Mouse (Mus musculus) frontal cortex, adult (tissue): ENCODE data around the gene Rabggta.
A peak's percentile ranks its signal among the peaks of the same experiment; 100 is the strongest.
"Not testable (repeated sequence)": the region's sequence is repeated elsewhere in the genome, so short reads cannot be mapped to it uniquely, and the experiment has no call there.

Experiments
- ATAC-seq: cut with Nextera tagmentation; 2 replicates; pipeline ENCODE4 v1.9.2; 2017; ENCODE audit warnings: mild to moderate bottlenecking, moderate library complexity, mixed read lengths; ENCODE audit not compliant: low TSS enrichment

The Rabggta gene

DNA sequence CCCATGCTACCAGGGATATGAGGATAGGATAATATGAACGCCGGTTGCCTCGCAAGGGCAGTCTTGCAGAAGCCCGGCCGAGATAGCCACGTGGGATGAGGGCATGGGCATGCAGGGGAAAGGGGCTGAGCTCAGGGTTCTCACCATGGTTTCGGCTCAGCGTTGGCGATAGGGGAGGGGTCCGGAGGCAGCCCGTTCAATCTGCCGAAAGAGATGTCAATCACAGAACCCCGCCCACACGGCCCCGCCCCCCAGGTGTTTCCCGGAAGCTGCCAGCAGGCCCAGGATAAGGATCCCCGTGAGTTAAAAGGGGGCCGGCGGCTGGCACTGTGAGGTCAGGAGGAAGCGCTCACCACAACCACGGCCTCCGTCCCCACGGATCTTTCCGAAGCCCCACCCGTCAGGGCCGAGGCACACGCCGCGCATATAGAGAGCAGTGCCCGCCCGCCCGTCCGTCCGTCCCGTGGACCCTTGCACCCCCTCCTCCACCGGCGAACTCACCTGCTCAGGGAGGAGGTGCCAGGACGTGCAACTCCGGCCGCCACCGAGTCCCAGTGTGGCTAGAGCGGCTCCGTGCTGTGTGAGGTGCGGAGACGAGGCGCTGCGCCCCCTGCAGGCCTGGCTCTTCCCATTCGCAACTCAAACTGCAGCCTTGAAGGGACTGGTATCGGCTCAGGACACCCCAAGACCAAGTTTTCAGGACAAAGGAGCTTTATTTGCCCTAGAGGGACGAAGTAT, at the start of gene Rabggta:
Rabggta (minus strand) TSS at position 564 of the 738 bp plus-strand sequence.
- ATAC-seq: peak; percentile 90

DNA sequence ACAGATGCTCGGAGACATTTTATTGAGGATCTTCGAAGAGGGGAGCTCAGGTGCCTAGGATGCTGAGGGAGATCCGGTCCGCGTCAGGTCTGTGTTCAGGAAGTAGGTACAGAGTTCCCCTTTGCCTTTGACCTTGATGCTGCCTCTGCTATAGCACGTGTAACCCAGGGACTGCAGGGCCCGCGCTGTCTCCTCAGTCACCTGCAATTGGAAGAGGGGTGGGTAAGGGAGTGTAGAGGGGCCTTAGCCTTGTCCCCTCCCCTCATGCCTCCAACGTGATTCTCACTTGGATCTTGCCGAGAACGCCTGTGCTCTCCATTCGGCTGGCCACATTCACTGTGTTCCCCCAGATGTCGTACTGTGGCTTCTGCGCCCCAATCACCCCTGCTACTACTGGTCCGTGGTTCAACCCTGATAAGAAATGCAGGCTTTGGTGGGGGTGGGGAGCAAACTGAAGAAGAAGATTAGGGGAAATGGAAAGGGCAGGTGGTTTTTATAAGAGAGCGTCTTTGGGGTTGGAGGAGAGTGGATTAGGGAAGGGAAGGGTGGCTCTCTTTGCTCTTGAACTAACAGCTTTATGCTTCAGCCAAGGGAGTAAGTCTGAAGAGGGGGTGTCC, 47.1 kb upstream of the Rabggta start:
- ATAC-seq: no peak

DNA sequence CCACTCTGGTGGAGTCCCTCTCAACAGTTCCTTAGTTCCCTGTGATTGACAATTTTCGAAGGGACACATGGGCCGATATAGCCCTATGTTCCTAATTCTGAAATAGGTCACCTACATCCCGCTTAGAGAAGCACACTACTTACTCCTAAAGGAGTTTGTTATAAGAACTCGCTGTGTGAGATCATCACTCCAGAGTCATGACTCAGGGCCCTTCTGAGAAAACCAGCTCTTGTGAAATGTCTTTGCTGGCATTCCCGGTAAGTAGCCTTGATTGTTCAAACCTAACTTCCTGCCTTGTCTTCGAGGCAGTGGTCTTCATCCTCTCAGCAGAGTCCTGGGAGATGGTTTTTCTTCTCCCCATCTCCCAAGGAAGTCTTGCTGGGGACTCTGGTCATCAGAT, 46.5 kb upstream of the Rabggta start:
- ATAC-seq: no peak

DNA sequence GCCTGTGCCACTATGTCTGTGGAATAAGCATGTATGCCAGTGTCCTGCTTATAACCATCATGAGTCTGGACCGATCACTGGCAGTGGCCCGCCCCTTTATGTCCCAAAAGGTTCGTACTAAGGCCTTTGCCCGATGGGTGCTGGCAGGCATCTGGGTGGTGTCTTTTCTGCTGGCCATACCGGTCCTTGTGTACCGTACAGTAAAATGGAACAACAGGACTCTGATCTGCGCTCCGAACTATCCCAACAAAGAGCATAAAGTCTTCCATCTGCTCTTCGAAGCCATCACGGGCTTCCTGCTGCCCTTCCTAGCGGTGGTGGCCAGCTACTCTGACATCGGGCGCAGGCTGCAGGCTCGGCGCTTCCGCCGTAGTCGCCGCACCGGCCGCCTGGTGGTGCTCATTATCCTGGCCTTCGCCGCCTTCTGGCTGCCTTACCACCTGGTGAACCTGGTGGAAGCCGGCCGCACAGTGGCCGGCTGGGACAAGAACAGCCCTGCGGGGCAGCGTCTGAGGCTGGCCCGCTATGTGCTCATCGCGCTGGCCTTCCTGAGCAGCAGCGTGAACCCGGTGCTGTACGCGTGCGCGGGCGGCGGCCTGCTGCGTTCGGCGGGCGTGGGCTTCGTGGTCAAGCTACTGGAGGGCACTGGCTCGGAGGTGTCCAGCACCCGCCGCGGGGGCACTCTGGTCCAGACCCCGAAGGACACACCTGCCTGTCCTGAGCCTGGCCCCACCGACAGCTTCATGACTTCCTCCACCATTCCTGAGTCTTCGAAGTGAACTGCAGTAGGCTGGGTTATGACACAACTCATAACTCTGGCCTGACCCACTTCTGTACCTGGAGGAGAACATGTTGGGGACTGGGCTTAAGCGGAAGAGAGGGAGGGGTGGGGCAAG, 45.7 kb upstream of the Rabggta start:
- ATAC-seq: peak; percentile 86

DNA sequence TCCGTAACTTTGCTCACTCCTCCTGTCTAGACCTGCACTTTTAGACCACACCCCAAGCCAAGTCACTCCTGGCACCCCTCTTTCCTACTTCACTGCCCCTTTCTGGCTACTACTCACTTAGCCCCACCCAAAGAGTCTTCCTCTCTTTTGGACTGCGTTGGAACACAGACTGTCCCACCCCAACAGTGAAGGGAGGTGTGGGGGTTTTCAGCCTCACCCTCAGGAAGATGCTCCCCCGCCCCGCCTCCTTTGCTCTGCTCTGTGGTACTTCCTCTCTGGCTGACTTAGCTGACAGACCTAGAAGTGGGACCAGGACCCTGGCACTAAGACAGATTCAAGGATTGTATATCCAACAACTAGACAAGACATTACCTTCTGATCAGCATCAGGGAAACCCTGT, 43.6 kb upstream of the Rabggta start, which contains the start of gene Ltb4r1:
Ltb4r1 (plus strand) TSS at position 267 of the 400 bp plus-strand sequence.
- no peak for ATAC-seq

DNA sequence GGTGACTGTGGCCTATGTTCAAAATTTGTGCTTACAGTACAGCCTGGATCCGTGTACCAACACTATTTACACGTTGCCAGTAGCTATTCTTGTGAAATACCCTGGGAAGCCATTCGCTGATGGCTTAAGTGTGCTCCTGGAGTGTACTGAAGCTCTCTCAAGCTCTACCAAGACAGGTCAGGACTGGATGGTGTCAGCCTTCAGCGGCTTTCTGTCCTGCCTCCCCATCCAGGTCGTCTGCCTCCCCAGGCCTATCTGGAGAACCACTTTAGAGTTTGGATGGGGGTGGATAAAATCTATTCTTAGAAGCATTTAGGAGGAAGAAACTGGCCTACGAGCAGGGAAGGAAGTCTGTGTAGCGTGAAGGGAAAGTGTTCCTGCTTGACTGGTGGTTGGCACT, 41.1 kb upstream of the Rabggta start:
- no peak; the same call in 1 of the 2 replicates for ATAC-seq

DNA sequence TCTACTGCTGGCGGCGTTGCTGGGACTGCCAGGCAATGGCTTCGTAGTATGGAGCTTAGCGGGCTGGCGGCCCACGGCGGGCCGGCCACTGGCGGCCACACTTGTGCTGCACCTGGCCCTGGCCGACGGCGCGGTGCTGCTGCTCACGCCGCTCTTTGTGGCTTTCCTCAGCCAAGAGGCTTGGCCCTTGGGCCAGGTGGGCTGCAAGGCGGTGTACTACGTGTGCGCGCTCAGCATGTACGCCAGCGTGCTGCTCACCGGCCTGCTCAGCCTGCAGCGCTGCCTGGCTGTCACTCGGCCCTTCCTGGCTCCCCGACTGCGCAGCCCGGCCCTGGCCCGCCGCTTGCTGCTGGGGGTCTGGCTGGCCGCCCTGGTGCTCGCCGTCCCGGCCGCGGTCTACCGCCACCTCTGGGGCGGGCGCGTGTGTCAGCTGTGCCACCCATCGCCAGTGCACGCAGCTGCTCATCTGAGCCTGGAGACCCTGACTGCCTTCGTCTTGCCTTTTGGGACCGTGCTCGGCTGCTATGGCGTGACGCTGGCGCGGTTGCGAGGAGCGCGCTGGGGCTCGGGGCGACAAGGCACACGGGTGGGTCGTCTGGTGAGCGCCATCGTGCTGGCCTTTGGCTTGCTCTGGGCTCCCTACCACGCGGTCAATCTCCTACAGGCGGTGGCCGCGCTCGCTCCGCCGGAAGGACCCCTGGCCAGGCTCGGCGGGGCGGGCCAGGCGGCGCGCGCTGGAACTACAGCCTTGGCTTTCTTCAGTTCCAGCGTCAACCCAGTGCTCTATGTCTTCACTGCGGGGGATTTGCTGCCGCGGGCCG, 40.1 kb upstream of the Rabggta start:
- ATAC-seq: peak; percentile 56

DNA sequence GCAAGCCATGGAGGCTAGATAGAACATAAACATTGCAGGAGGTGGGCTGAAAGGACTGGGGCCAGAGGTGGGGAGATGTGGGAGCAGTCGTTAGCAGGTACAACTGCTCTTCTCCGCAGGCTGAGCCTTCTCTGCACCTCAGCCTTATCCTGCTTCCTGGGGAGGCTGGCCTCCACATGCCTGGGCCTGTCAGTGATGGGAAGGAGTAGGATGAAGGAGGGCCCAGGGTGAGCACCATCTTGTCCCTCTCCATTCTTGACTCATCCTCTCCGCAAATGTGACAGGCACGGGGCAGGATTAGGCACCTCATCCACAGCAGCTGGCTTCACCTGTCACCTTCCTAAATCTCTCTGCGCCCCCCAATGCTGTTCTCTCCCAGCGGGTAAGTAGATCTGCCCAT, 39.1 kb upstream of the Rabggta start, which contains the start of gene Ltb4r2:
Ltb4r2 (plus strand) TSS at position 266 of the 400 bp plus-strand sequence.
- no peak for ATAC-seq

DNA sequence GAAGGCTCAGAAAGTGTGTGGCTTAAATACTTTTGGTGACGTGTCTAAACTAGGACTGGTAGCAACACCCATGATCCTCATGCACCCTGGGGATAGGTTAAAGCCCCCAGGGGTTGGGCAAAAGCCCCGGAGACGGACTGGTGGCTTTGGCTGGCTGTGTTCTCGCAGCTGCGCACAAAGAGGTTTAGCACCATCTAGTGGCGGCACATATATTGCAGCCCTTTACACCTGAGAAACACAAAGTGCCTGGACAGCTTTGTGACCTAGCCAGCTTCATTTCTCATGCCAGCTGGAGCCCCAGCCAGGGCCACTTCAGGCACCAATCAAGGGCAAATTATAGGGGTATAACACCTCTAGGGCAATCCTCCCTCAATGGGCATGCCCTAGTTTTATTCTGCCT, 38.1 kb upstream of the Rabggta start:
- not testable (repeated sequence) for ATAC-seq

DNA sequence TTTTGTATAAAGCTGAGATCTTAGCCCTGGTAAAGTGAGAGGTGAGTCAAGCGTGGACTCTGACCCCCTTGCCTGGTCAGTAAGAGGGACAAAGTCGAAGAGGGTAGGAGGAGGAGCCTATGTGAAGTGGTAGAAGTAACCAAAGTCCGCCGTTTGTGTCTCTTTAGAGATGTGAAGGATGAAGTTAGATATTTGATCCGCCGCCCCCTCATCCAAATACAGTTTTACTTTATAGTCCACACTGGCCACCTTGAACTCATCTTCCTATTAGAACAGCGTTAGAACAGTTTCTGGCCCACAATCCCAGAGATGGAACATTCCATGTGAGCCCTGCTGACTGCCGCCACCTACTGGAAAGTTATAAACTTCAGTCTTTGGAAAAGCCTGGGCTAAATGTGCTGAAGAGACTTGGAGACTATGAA, 36.3 kb upstream of the Rabggta start, which contains the start of gene Cideb:
Cideb (minus strand) TSS at position 96 of the 422 bp plus-strand sequence.
- peak; percentile 64 for ATAC-seq

DNA sequence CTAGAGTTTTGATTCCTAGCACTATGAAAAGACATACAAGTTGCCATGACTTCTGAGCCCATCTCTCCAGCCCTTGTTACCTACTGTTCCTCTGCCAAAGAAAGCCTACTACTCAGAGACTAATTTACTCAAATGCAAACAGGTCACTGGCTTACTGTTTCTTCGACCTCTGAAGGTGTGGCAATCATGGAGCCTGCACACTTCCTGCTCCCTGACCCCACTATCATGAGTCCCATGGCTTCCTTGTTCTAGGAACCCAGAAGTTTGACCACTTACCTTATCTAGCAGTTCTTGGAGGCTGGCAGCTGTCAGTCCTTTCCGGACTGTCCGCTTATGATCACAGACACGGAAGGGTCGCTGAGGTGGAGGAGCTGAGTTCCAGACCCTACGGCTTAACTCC, 35.5 kb upstream of the Rabggta start:
- no peak for ATAC-seq

DNA sequence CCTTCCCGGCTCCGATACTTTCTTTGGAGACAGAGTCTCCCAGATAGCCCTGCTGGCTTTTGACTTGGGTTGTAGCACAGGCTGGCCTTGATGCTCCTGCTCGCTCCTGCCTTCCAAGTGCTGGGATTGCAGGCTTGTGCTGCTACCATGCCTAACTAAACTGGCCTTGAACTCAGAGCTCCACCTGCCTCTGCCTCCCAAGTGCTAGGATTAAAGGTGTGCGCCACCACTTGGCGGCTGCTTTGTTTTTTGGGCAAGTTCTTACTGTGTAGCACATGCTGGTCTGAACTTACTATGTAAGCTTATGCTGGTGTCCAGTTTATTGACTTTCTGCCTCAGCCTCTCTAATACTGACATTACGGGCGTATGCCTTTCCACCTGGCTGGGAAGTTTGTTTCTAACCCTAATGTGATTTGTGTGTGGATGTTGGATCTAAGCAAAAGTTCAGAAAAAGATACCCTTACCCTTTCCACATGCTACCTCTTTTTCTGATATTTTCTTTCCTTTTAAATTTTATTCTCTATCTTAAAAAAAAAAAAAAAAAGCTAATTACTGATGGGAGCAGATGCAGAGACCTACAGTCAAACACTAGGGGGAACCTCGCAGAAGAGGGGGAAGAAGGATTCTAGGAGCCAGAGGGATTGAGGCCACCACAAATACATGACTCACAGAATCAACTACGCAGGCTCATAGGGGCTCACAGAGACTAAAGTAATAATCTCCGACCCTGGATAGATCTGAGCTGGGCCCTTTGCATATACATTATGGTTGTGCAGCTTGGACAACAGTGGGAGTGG, 25.2 kb upstream of the Rabggta start:
- no peak for ATAC-seq

DNA sequence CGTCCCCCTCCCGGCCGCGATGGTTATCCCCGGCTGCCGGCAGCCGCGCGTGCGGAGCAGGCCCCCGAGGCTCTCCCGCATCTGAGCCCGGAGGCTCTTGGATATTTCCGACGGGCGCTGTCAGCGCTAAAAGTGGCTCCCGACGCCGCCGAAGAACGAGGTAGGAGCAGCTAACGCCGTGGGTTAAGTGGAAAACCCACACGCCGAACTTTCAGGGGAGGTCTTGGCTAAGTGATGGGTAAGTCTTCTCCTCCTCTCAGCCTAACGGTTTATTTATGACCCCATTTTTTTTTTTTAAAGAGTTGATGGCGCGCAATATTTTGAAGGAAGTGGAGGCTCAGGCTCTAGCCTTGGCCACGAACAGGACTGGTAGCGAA, 23.8 kb upstream of the Rabggta start:
- ATAC-seq: no peak; the same call in 1 of the 2 replicates

DNA sequence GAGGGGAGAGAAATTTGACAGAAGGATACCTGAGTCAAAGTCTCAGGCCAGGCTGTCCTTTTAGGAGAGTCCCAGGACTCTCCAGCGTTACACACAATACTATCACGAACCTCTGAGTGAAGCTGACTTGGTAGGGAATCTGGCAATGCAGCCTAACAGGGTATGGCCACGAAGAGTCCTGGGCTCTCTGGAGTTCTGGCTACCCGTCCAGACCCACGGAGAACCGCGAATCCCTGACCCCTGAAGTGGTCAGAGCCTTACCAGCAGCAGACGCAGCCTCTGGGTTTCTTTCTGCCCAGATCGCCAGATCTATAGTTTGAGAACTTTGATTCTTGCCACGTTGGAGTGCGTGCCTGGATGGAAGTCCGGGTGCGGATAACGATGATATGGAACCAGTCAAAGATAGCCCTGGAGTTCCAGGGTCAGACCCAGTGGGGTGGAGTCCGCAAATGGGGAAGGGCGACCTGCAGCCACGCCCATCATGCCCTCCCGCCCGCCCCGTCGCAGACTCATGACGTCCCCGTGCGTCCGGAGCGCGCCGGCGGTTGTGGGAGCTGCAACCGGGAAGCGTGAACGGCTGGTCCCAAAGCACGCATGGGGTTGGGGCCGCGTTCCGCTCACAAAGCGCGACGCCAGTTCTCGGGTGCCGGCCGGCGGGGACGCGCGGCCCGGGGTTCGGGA, 23.3 kb upstream of the Rabggta start, which contains the start of the genes Dhrs1 and Nop9:
Dhrs1 (minus strand) TSS at position 511 of the 681 bp plus-strand sequence.
Nop9 (plus strand) TSS at position 514 of the 681 bp plus-strand sequence.
- peak; percentile 72 for ATAC-seq

DNA sequence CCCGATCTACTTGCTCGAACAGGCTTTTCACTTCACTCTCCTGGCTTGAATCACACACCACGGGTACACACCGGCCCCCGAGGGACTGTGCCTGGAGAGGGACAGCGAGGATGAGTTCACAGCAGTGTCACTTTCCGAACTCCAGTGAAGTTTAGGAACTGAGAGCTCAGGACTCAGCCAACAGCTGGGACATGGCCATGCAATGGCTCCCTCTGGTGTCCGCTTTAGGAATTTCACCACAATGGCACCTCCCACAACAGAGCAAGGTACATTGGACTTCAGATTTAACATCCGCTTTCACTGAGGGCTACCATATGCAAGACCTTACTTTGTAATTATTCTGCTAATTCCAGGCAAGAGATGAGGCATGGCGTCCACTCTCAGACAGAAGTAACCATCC, 21.6 kb upstream of the Rabggta start:
- peak; percentile 66 for ATAC-seq

DNA sequence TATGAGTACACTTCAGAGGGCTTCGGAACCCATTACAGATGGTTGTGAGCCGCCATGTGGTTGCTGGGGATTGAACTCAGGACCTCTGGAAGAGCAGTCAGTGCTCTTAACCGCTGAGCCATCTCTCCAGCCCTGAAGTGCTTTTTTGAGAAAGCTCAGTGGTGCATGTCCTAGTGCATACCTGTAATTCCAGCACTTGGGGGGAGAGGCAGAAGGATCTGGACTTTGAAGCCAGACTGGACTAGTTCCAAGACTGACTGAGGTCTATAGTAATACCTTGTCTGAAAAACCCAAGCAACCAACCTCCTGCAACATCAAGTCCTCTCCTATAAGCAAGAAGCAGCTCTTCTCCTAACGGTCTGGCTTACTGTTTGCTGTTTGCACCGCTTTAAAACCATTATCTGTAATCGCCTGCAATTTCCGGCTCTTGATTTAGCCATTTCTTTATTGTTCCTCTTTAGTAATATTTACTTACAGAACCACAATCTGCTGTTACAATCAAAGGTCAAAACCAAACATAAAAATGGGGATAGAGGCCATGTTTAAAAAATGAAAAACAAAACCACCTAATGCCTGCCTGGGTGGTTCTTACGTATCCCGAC, 15.1 kb upstream of the Rabggta start:
- no peak for ATAC-seq

DNA sequence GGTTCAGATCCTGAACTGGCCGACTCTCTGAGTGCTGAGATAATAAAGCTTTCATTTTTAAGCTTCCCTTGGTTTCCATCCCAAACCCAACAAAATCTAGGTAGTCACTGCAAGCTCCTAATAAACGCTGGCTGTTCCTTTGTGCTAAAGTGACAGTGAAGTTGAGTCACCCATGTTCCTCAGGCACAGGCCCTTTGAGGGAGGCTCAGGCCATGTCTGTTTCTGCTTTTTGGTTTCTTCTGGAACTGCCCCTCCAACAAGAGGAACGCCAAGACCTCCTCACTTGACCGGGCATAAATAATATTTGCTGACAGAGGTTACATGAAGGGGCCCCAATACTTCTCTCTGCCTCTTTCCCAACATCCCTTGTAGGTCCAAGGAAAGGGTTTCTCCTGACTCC, 13.7 kb upstream of the Rabggta start:
- no peak for ATAC-seq

DNA sequence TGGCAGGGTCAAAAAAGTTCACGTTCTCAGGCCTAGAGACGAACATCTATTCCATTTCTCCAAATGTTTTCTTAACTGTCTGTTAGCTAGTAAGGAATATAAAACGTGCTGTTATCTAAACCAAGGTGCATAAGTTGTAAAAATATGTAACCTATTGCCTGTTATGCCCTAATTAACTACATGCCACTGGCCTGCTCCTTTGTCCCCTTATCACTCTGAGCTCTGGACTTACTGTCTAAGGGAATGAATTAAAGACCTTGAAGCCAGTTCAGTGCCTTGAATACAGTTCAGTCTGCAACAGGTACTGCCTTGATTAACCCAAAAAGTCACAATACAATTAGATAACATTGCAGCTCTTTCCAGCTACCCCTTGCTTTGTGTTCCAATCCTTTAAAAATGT, 13.3 kb upstream of the Rabggta start:
- no peak for ATAC-seq

DNA sequence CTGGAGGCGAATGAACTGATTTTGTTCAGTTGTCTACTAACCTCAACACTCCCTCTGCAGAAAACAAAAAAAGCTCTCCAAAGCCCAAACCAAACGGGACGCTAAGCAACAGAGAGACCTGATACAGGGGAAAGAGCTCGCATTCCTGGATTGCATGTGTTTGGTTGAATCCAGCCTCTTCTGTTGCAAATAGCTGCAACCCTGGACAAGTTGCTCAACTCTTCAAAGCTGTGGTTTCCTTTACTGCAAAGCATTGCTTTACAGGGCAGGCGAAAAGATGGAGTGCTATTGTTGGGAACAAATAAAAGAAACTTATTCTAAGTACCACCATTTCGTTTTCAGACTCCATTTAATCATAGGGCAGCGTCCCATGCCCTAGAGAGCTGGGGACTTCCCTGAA, 12.8 kb upstream of the Rabggta start:
- no peak for ATAC-seq
